ENCODE assay signal across 10 mouse cellular contexts in the genomic region with DNA sequence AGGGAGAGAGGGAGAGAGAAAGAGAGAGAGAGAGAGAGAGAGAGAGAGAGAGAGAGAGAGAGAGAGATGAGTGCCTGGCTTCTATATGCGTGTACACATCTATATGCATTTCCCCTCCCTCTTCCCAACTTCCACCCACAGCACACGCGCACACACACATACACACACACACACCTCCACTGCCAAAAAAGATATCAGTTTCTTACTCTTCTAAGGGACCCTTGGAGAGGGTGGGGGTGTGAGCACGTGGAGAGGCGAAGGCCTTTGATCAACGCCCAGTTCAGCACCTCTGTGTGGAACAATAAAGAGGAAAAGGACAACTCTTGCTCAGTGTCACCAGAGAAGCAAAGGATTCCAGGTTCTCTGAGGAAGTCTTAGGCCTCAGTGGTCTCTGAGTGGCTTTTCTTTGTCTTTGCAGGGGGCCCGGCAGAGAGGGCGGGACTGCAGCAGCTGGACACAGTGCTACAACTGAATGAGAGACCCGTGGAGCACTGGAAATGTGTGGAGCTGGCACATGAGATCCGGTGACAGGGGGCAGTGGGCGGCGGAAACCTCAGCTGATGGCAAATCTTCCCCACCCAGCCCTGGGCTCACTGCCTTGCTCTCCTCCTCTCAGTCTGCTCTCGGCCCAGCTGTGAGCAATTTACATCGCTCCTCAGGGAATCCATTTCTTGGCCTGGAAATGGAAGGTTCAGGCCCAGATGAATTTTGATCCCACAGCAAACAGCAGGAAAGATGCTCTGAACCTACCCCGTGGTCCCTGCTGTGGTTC.
DNase-seq lines count a peak whose midpoint lies in the region; ATAC-seq lines count a peak whose summit lies in the region.
"Had no signal": no experiment of that assay in that cellular context is flagged by ENCODE, and none has a peak within 500 bp of the region (broad histone marks: within the 10 kb centered on the region; RNA-seq: fewer than 3 reads in every experiment).

No protein-coding gene starts in this region.

- peak; percentile 60 for DNase-seq in embryo, embryonic 10 days (ENCODE audit: low spot score)
- no peak for DNase-seq in embryo, embryonic 9.5 days (ENCODE audit: extremely low spot score)
- peak; percentile 12 for DNase-seq in ZHBTc4 (ENCODE audit: low read depth, low spot score)
- peak; percentile 77 for DNase-seq in gastrocnemius, postnatal 25 days
- peak; percentile 61 for DNase-seq in mesoderm, embryonic 11.5 days (ENCODE audit: low read depth, low spot score)
- DNase-seq in thymus, postnatal 25 days = no peak
- DNase-seq: adrenal gland, adult 8-10 months; thymus, postnatal 4 days had no signal

- no peak for ATAC-seq in cerebellum, adult (ENCODE audit: insufficient number of reproducible peaks, low FRiP score, low TSS enrichment)
- no peak for ATAC-seq in erythroid progenitor cell, adult 5-6 weeks (replicated peaks; ENCODE audit: low FRiP score, poor library complexity, severe bottlenecking)

Comparison
In these comparisons a context has a peak if more than half of its experiments do, and no peak if none do; other contexts are left out.
1. DNase-seq: peak in embryo, embryonic 10 days (single experiment), ZHBTc4 (single experiment), gastrocnemius, postnatal 25 days (single experiment) and mesoderm, embryonic 11.5 days (single experiment); none in embryo, embryonic 9.5 days (single experiment) and thymus, postnatal 25 days (single experiment).